Mouse (Mus musculus) regulatory T cell (primary cell): ENCODE data around the gene Fbxl12.

Source experiments
- in situ Hi-C: fragments of 300-600 bp; cut with MboI, MseI; formaldehyde crosslinking; loops from one replicate; pipeline ENCODE4 v1.15.1; 2025; ENCODE audit warnings: high pct_unique_total_duplicates

Gene Fbxl12

DNA sequence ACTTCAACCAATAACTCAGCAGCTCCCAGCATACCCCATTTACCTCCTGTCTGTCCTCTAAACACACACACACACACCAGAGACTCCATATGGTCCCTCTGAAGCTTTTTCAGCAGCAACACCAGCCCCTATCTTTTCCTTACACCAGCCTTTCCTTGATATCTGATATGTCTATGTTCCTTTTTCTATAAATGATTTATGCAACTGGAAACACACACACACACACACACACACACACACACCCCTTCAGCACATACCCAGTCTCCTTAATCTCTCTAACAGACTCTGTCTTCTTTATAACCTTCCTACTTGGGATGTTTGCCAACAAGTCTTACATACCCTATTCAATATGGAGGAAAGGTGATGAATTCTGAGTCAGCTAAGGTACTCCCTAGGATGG lies 73.5 kb downstream of the Fbxl12 start:
- in situ Hi-C loops, result loop anchor here (25.0 kb wide), 1 partner anchor 459 kb away; no protein-coding TSS in a partner anchor
